In genomic region chr11:97401082-97401481, GRCm38 (mm10) we compare ENCODE assay signal across 9 mouse cellular contexts. TPM values are rescaled to one million over a fixed set of nuclear protein-coding genes. Genes with fewer than 3 reads are reported as not detected.
DNase-seq lines count a peak whose midpoint lies in the region; ATAC-seq and TF ChIP-seq lines count a peak whose summit lies in the region.
"Had no signal": no experiment of that assay in that cellular context is flagged by ENCODE, and none has a peak within 500 bp of the region (broad histone marks: within the 10 kb centered on the region; RNA-seq: fewer than 3 reads in every experiment).

No protein-coding gene starts in this region.

- no peaks in the 10 kb centered on the region for H3K27me3 ChIP-seq in stomach, embryonic 14.5 days (ENCODE audit: control insufficient read depth, insufficient read depth, low read length)
- H3K27me3 ChIP-seq in stomach, postnatal 0 days (ENCODE audit: control insufficient read depth, insufficient read depth, low read length): no peaks in the 10 kb centered on the region
- no peaks in the 10 kb centered on the region for H3K27me3 ChIP-seq in hindbrain, embryonic 14.5 days (ENCODE audit: control insufficient read depth, insufficient read depth, low read length)
- no peaks in the 10 kb centered on the region for H3K27me3 ChIP-seq in myocyte (ENCODE audit: control insufficient read depth, insufficient read depth, insufficient read length)

- no peak overlapping the region for H3ac ChIP-seq in myocyte (ENCODE audit: control insufficient read depth, insufficient read length)

- TF ChIP-seq CTCF in stomach, postnatal 0 days (IDR thresholded peaks at IDR 0.05; ENCODE audit: low read depth): no peak

- no peak overlapping the region for H3K27ac ChIP-seq in stomach, embryonic 14.5 days (ENCODE audit: low read length)
- H3K27ac ChIP-seq in stomach, postnatal 0 days (replicated peaks): no peak overlapping the region
- H3K27ac ChIP-seq in hindbrain, embryonic 14.5 days: peak overlapping the region; percentile 29; the same call in 1 of the 2 replicates

- no peak overlapping the region for H3K9ac ChIP-seq in stomach, embryonic 14.5 days (replicated peaks; ENCODE audit: low read depth, low read length)
- H3K9ac ChIP-seq in stomach, postnatal 0 days (ENCODE audit: low read length): no peak overlapping the region
- 0 out of 2 replicates have a peak overlapping the region, but pooled peaks have one; percentile 10 for H3K9ac ChIP-seq in hindbrain, embryonic 14.5 days

- no peaks in the 10 kb centered on the region for H3K79me2 ChIP-seq in myocyte (ENCODE audit: control insufficient read depth, insufficient read depth)

- peak; percentile 63 for TF ChIP-seq POLR2A in myocyte (IDR thresholded peaks at IDR 0.05; ENCODE audit: insufficient read length, low read depth)

- no peaks in the 10 kb centered on the region for H3K9me3 ChIP-seq in stomach, embryonic 14.5 days (ENCODE audit: control insufficient read depth, low read depth, low read length)
- H3K9me3 ChIP-seq in stomach, postnatal 0 days (ENCODE audit: control insufficient read depth, low read length): no peaks in the 10 kb centered on the region
- H3K9me3 ChIP-seq in hindbrain, embryonic 14.5 days (ENCODE audit: control insufficient read depth, low read length): no peaks in the 10 kb centered on the region
- H3K9me3 ChIP-seq: megakaryocyte, embryonic 14.5 days had no signal

- no peak for TF ChIP-seq EP300 in stomach, postnatal 0 days (optimal IDR thresholded peaks at IDR 0.05)

- DNase-seq in stomach, postnatal 0 days (ENCODE audit: low spot score): no peak
- DNase-seq in cerebellum, postnatal 14 days: peak; percentile 64 to 70
- DNase-seq in hindbrain, embryonic 14.5 days (ENCODE audit: low spot score): no peak
- DNase-seq in yolk sac, embryonic 10.5 days (ENCODE audit: low spot score): no peak
- DNase-seq in kidney, postnatal 25 days: no peak
- DNase-seq in adrenal gland, postnatal 4 days (ENCODE audit: low spot score in 2 of 2): no peak

- H3K4me1 ChIP-seq in stomach, embryonic 14.5 days (ENCODE audit: control insufficient read depth, insufficient read depth, low read length): peaks cover 20% of the 10 kb centered on the region
- peaks cover 7% of the 10 kb centered on the region for H3K4me1 ChIP-seq in stomach, postnatal 0 days (replicated peaks; ENCODE audit: control insufficient read depth, insufficient read depth)
- H3K4me1 ChIP-seq in hindbrain, embryonic 14.5 days (replicated peaks; ENCODE audit: control insufficient read depth, insufficient read depth, low read length): peaks cover 37% of the 10 kb centered on the region

- no peak for ATAC-seq in stomach, embryonic 14.5 days (ENCODE audit: insufficient number of reproducible peaks, insufficient read depth, low FRiP score, low read depth)
- ATAC-seq in stomach, postnatal 0 days (ENCODE audit: low FRiP score, low TSS enrichment): no peak
- no peak for ATAC-seq in hindbrain, embryonic 14.5 days (ENCODE audit: low FRiP score)

- no peaks in the 10 kb centered on the region for H3K36me3 ChIP-seq in stomach, embryonic 14.5 days (ENCODE audit: control insufficient read depth, insufficient read depth, low read length)
- no peaks in the 10 kb centered on the region for H3K36me3 ChIP-seq in stomach, postnatal 0 days (ENCODE audit: control insufficient read depth, insufficient read depth, low read length)
- peaks cover 11% of the 10 kb centered on the region; the same call in 1 of the 2 replicates for H3K36me3 ChIP-seq in hindbrain, embryonic 14.5 days (replicated peaks; ENCODE audit: control insufficient read depth, insufficient read depth)
- H3K36me3 ChIP-seq in myocyte (ENCODE audit: control insufficient read depth, insufficient read depth): no peaks in the 10 kb centered on the region

- H3K4me3 ChIP-seq in stomach, embryonic 14.5 days (ENCODE audit: low read depth, low read length): no peak overlapping the region
- H3K4me3 ChIP-seq in stomach, postnatal 0 days (ENCODE audit: low read depth, low read length): no peak overlapping the region
- H3K4me3 ChIP-seq in hindbrain, embryonic 14.5 days (replicated peaks; ENCODE audit: low read length): no peak overlapping the region
- peak overlapping the region; percentile 1 for H3K4me3 ChIP-seq in myocyte

- H3K4me2 ChIP-seq in stomach, embryonic 14.5 days (replicated peaks; ENCODE audit: low read depth, low read length): 0 out of 2 replicates have a peak overlapping the region, but pooled peaks have one; percentile 59
- H3K4me2 ChIP-seq in stomach, postnatal 0 days (replicated peaks; ENCODE audit: low read depth): no peak overlapping the region
- H3K4me2 ChIP-seq in hindbrain, embryonic 14.5 days (replicated peaks): peak overlapping the region; percentile 55
- peak overlapping the region; percentile 34 for H3K4me2 ChIP-seq in myocyte (ENCODE audit: low read depth)

- 17% methylated on average over 6 of the region's 6 CpGs for WGBS in stomach, embryonic 14.5 days
- WGBS in stomach, postnatal 0 days: 22% methylated on average over 5 of the region's 6 CpGs
- 11% methylated on average over 6 of the region's 6 CpGs for WGBS in hindbrain, embryonic 14.5 days

TF ChIP-seq in myocyte, 11 proteins besides CTCF, POLR2A, EP300 and RAD21:
- TF ChIP-seq USF1 (IDR thresholded peaks at IDR 0.05; ENCODE audit: low read depth) (no peak), TCF3 (IDR thresholded peaks at IDR 0.05; ENCODE audit: insufficient read length, low read depth) (peak; percentile 57), MAX (IDR thresholded peaks at IDR 0.05; ENCODE audit: low read depth) (no peak), E2F4 (IDR thresholded peaks at IDR 0.05; ENCODE audit: insufficient read depth) (no peak), CEBPB (IDR thresholded peaks at IDR 0.05; ENCODE audit: insufficient read depth, poor library complexity, severe bottlenecking) (peak; percentile 88), MYOG (IDR thresholded peaks at IDR 0.05; ENCODE audit: control insufficient read depth in 1 of 3, insufficient read depth in 1 of 3, insufficient read length in 2 of 3, low read depth in 2 of 3) (peak; percentile 68 to 98 (median 85)), REST (IDR thresholded peaks at IDR 0.05; ENCODE audit: insufficient read depth, insufficient read length) (no peak), SRF (IDR thresholded peaks at IDR 0.05; ENCODE audit: control insufficient read depth, insufficient read length, low read depth) (no peak), POLR2AphosphoS2 (IDR thresholded peaks at IDR 0.05; ENCODE audit: insufficient read length, low read depth) (peak; percentile 71), TCF12 (IDR thresholded peaks at IDR 0.05; ENCODE audit: insufficient read depth, poor library complexity, severe bottlenecking) (no peak), MYOD1 (IDR thresholded peaks at IDR 0.05; ENCODE audit: control insufficient read depth in 1 of 3, insufficient read length in 2 of 3, low read depth in 2 of 3) (peak; percentile 72 to 99 (median 94))

RNA-seq across cellular contexts. Expression of gene Arhgap23, which starts 14.3 kb away (rescaled TPM):
- 6.4 and 6.5 TPM in 2 replicates for polyA plus RNA-seq in stomach, embryonic 14.5 days (2014; fragmentation: Nextera tagmentation; extraction: Ambion mirVana)
- polyA plus RNA-seq in stomach, postnatal 0 days (2015; fragmentation: Nextera tagmentation; extraction: Ambion mirVana): 4.3 and 4.6 TPM in 2 replicates
- 8.5 and 10.0 TPM in 2 replicates for polyA plus RNA-seq in hindbrain, embryonic 14.5 days (2014; fragmentation: Nextera tagmentation; extraction: Ambion mirVana)
- 41.9 TPM for polyA plus RNA-seq in myocyte (2012; fragmentation: generic; extraction: Trizol)
- 10 to 100 TPM; 37.9 to 38.6 TPM for total RNA-seq in adrenal gland, postnatal 4 days (2021)

RNA-seq across cellular contexts. Expression of gene Socs7, which starts 38.7 kb away (rescaled TPM):
- polyA plus RNA-seq in stomach, embryonic 14.5 days (2014; fragmentation: Nextera tagmentation; extraction: Ambion mirVana): 2.8 and 3.0 TPM in 2 replicates
- 1.3 and 1.7 TPM in 2 replicates for polyA plus RNA-seq in stomach, postnatal 0 days (2015; fragmentation: Nextera tagmentation; extraction: Ambion mirVana)
- polyA plus RNA-seq in hindbrain, embryonic 14.5 days (2014; fragmentation: Nextera tagmentation; extraction: Ambion mirVana): 6.4 and 6.7 TPM in 2 replicates
- polyA plus RNA-seq in myocyte (2012; fragmentation: generic; extraction: Trizol): 19.8 TPM
- 10 to 100 TPM; 25.6 to 27.4 TPM for total RNA-seq in adrenal gland, postnatal 4 days (2021)

RNA-seq across cellular contexts. Expression of gene Gpr179, which starts 49.2 kb away (rescaled TPM):
- 0.16 and 0.24 TPM in 2 replicates for polyA plus RNA-seq in stomach, embryonic 14.5 days (2014; fragmentation: Nextera tagmentation; extraction: Ambion mirVana)
- 0.17 and 0.23 TPM in 2 replicates for polyA plus RNA-seq in stomach, postnatal 0 days (2015; fragmentation: Nextera tagmentation; extraction: Ambion mirVana)
- 0.23 and 0.50 TPM in 2 replicates for polyA plus RNA-seq in hindbrain, embryonic 14.5 days (2014; fragmentation: Nextera tagmentation; extraction: Ambion mirVana)
- polyA plus RNA-seq in myocyte (2012; fragmentation: generic; extraction: Trizol): 0.08 TPM
- total RNA-seq in adrenal gland, postnatal 4 days (2021): 10 to 100 TPM; 10.3 to 11.1 TPM

Comparison
In these comparisons a context has a peak if more than half of its experiments do, and no peak if none do; other contexts are left out.
1. DNase-seq: peak in cerebellum, postnatal 14 days (2 of 2); none in stomach, postnatal 0 days (single experiment), hindbrain, embryonic 14.5 days (single experiment), yolk sac, embryonic 10.5 days (single experiment), kidney, postnatal 25 days (0 of 2) and adrenal gland, postnatal 4 days (0 of 2).